Mouse (Mus musculus): ENCODE data around the gene Fam8a1. TPM values are rescaled to one million over a fixed set of nuclear protein-coding genes. Genes with fewer than 3 reads are reported as not detected.

The Fam8a1 gene
- polyA plus RNA-seq, 1 experiment, result 30.1 TPM

DNA sequence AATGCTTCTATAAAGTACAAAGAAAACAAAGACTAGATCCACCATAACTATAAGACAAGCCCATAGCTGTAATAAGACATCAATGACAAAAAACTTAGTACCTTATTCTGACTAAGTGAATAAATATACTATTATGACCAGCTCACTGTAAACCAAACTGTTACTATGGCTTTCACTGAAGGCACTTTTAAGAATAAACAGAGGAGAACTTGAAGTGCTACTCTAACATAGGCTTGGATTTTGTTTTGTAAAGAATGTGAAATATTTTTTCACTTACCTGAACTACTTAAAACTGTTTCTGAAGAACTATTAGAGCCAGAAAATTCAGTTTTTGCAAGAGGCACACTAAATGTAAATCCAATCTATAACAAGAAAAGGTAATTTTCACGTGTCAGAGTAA, 30.1 kb downstream of the Fam8a1 start:
- no peak overlapping the region for H3K27ac ChIP-seq (replicated peaks; ENCODE audit: low read depth, low read length)
- H3K4me1 ChIP-seq (ENCODE audit: control insufficient read depth, insufficient read depth, insufficient read length, low read length), result no peaks in the 10 kb centered on the region
- no peak overlapping the region for H3K4me3 ChIP-seq (ENCODE audit: insufficient read depth, low read depth, low read length)

- H3K4me1 ChIP-seq (ENCODE audit: control insufficient read depth, insufficient read depth, insufficient read length, low read length), result no peaks in the 10 kb centered on the region
- H3K4me3 ChIP-seq (ENCODE audit: insufficient read depth, low read depth, low read length), result no peak overlapping the region
- H3K27ac ChIP-seq (replicated peaks; ENCODE audit: low read depth, low read length), result no peak overlapping the region
Observed at GRCm38 (mm10) chr13:46701486-46701885, 32.2 kb downstream of the Fam8a1 start.

DNA sequence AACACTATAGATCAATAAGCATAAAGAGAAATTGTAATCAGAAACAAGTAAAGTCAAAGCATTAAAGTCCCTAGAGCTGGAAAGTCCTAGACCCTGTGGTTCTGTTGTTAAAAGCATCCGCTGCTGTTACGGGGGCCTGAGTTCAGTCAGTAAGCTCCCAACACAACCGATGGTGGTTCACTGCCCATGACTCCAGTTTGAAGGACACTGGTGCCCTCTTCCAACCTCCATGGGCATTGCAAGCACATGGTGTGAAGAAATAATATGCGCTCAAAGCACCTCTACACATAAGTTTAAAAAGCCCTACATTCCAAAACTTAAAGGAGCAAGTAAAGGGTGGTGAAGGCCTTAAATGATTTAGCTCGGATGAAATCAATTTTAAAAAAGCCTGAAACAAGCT, 33.8 kb downstream of the Fam8a1 start:
- Histone ChIP-seq H3K4me3 (ENCODE audit: insufficient read depth, low read depth, low read length) (no peak overlapping the region), H3K27ac (replicated peaks; ENCODE audit: low read depth, low read length) (no peak overlapping the region), H3K4me1 (ENCODE audit: control insufficient read depth, insufficient read depth, insufficient read length, low read length) (no peaks in the 10 kb centered on the region)

DNA sequence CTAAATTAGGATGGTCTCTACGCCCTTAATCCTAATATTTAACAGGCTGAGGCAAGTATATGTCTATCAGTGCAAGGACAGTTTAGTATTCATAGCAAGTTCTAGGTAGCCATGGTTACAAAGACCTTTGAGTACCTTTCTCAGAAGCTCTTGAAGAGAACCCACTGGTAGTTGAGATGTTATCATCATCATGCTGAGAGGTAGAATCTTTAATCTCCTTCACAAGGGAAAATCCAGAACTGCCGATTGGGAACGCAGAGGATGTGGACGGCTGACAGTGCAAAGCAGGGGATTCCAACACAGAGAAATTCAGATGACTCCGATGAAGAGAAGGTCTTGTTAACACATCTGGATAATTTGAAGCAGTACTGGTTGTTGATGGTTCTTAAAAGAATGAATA, 44.2 kb downstream of the Fam8a1 start:
- no peak overlapping the region for H3K4me3 ChIP-seq (ENCODE audit: insufficient read depth, low read depth, low read length)
- H3K27ac ChIP-seq (replicated peaks; ENCODE audit: low read depth, low read length), result no peak overlapping the region
- H3K4me1 ChIP-seq (ENCODE audit: control insufficient read depth, insufficient read depth, insufficient read length, low read length), result no peaks in the 10 kb centered on the region; the same call in 1 of the 2 replicates

GRCm38 (mm10) chr13:46715976-46716639, 46.8 kb downstream of the Fam8a1 start:
- Histone ChIP-seq H3K4me3 (ENCODE audit: insufficient read depth, low read depth, low read length) (no peak overlapping the region), H3K27ac (replicated peaks; ENCODE audit: low read depth, low read length) (no peak overlapping the region)

GRCm38 (mm10) chr13:46718893-46719400, 49.6 kb downstream of the Fam8a1 start:
- Histone ChIP-seq H3K4me1 (ENCODE audit: control insufficient read depth, insufficient read depth, insufficient read length, low read length) (no peaks in the 10 kb centered on the region; the same call in 1 of the 2 replicates), H3K27ac (replicated peaks; ENCODE audit: low read depth, low read length) (no peak overlapping the region), H3K4me3 (ENCODE audit: insufficient read depth, low read depth, low read length) (no peak overlapping the region)

More at GRCm38 (mm10) chr13:46715976-46716639, 46.8 kb downstream of the Fam8a1 start:
- no peaks in the 10 kb centered on the region; the same call in 1 of the 2 replicates for H3K4me1 ChIP-seq (ENCODE audit: control insufficient read depth, insufficient read depth, insufficient read length, low read length)

GRCm38 (mm10) chr13:46721009-46721408, 51.7 kb downstream of the Fam8a1 start:
- Histone ChIP-seq H3K27ac (replicated peaks; ENCODE audit: low read depth, low read length) (no peak overlapping the region), H3K4me3 (ENCODE audit: insufficient read depth, low read depth, low read length) (no peak overlapping the region), H3K4me1 (ENCODE audit: control insufficient read depth, insufficient read depth, insufficient read length, low read length) (peaks cover 2% of the 10 kb centered on the region; the same call in 1 of the 2 replicates)

DNA sequence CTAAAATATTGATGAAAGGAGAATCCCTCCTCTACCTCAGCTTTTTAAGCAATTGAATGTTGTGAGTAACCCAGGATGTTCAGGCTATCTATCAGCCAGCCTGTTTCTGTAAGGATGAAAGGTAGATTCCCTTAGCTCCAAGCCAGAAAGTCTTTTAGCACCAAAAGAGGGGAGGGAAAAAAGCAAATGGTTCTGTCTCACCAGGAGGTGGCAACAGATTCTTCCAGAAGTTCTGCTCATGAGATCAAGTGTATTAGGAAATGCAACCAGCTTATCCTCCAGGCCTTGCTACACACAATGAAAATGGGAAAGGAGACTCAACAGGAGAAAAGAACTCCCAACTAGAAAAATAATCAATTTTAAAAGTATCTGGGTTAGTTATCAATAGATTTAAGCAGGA, 55.0 kb downstream of the Fam8a1 start:
- no peak overlapping the region for H3K4me3 ChIP-seq (ENCODE audit: insufficient read depth, low read depth, low read length)
- H3K27ac ChIP-seq (replicated peaks; ENCODE audit: low read depth, low read length), result no peak overlapping the region
- 0 out of 2 replicates have a peak, but pooled peaks cover 2% of the 10 kb centered on the region for H3K4me1 ChIP-seq (ENCODE audit: control insufficient read depth, insufficient read depth, insufficient read length, low read length)

- 0 out of 2 replicates have a peak, but pooled peaks cover 2% of the 10 kb centered on the region for H3K4me1 ChIP-seq (ENCODE audit: control insufficient read depth, insufficient read depth, insufficient read length, low read length)
- H3K27ac ChIP-seq (replicated peaks; ENCODE audit: low read depth, low read length), result no peak overlapping the region
- no peak overlapping the region for H3K4me3 ChIP-seq (ENCODE audit: insufficient read depth, low read depth, low read length)
Observed at GRCm38 (mm10) chr13:46725227-46725626, 55.9 kb downstream of the Fam8a1 start.

DNA sequence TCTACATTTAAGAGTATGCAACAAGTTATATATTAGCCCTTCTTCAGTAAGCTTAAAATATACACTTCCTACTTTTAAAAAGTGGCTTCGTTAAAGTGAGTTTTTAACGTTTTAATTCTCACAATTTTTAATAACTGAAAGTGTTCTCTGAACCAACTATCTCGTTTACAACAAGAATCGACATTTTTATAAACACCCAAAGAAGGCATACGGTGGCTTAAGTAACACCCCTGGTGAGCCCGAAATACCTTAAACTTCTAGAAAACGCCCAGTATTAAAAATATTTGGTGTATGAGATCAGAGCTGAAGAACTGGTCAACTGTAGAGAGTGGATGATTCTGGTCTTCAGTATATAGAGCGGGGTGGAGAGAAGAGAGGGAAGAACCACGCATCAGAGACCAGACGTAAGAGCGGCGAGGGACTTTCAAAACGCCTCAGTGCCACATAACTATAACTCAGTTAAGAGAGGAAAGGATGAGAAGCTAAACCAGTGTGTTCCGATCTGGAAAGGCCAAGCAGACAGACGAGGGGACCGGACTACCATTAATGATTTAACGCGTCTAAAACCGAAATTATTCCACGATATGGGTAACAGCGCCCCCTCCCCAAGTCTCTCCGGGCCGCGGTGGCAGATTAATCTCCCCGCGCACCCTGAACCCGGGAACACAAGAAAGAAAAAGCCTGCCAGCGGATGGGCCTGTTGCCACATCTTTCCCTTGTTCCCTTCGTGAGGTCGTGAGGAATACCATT, 57.1 kb downstream of the Fam8a1 start:
- Histone ChIP-seq H3K4me3 (ENCODE audit: insufficient read depth, low read depth, low read length) (peak overlapping the region; percentile 99), H3K4me1 (ENCODE audit: control insufficient read depth, insufficient read depth, insufficient read length, low read length) (0 out of 2 replicates have a peak, but pooled peaks cover 2% of the 10 kb centered on the region), H3K27ac (replicated peaks; ENCODE audit: low read depth, low read length) (peak overlapping the region; percentile 80)

GRCm38 (mm10) chr13:46727038-46727836, 57.9 kb downstream of the Fam8a1 start:
- Histone ChIP-seq H3K27ac (replicated peaks; ENCODE audit: low read depth, low read length) (peak overlapping the region; percentile 80), H3K4me3 (ENCODE audit: insufficient read depth, low read depth, low read length) (peak overlapping the region; percentile 99), H3K4me1 (ENCODE audit: control insufficient read depth, insufficient read depth, insufficient read length, low read length) (0 out of 2 replicates have a peak, but pooled peaks cover 2% of the 10 kb centered on the region)

Other genes with a start within 250 kb of the Fam8a1 start
- 2.2 and 4.9 TPM in 2 replicates for gene Cap2, start 167.7 kb upstream of the Fam8a1 start, polyA plus RNA-seq (2012; ENCODE audit: insufficient read depth, insufficient read length, missing spikeins)
- 15.1 and 20.4 TPM in 2 replicates for gene Nup153, start 58.4 kb downstream of the Fam8a1 start, polyA plus RNA-seq (2012; ENCODE audit: insufficient read depth, insufficient read length, missing spikeins)